ENCODE assay signal across 9 mouse cellular contexts in the genomic region with DNA sequence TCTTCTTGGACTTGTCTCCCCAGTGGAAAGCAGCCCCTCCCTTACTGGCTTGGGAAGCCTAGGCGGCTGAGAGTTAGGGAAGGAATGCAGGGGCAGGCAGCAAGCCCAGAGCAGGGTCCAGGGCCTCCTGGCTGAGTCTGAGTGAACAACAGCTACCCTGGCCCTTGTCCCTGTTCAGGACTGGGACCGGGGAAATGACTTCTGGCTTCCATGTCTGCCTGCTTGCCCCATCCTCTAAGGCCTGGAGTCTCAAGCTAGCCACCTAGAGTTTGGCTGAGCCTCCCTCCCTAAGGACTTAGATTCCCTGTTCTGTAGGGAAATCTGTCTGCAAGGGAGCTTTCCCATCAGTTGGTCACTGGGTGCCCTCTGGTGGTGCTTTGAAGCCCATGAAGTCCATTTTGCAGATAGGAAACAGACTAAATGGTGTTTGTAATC. TPM values are rescaled to one million over a fixed set of nuclear protein-coding genes. Genes with fewer than 3 reads are reported as not detected.
DNase-seq lines count a peak whose midpoint lies in the region; ATAC-seq and TF ChIP-seq lines count a peak whose summit lies in the region.
"Had no signal": no experiment of that assay in that cellular context is flagged by ENCODE, and none has a peak within 500 bp of the region (broad histone marks: within the 10 kb centered on the region; RNA-seq: fewer than 3 reads in every experiment).

No protein-coding gene starts in this region.

- 14% methylated on average over 2 of the region's 2 CpGs for WGBS in midbrain, embryonic 13.5 days
- WGBS in midbrain, embryonic 16.5 days: 15% methylated on average over 2 of the region's 2 CpGs
- WGBS in kidney, adult 2 months: 0% methylated on average over 2 of the region's 2 CpGs
- 15% methylated on average over 2 of the region's 2 CpGs for WGBS in limb, embryonic 11.5 days
- WGBS in neural tube, embryonic 15.5 days: 24% methylated on average over 2 of the region's 2 CpGs

- no peak overlapping the region for H3K9ac ChIP-seq in midbrain, embryonic 13.5 days (replicated peaks)
- no peak overlapping the region for H3K9ac ChIP-seq in midbrain, embryonic 16.5 days (ENCODE audit: low read depth, low read length)
- H3K9ac ChIP-seq in limb, embryonic 11.5 days (ENCODE audit: low read length): no peak overlapping the region
- no peak overlapping the region for H3K9ac ChIP-seq in neural tube, embryonic 15.5 days (replicated peaks)

- TF ChIP-seq POLR2A in kidney, adult 2 months (IDR thresholded peaks at IDR 0.05; ENCODE audit: low read depth, low read length): no peak

- H3K9me3 ChIP-seq in midbrain, embryonic 13.5 days: peaks cover 4% of the 10 kb centered on the region
- no peaks in the 10 kb centered on the region; the same call in 1 of the 2 replicates for H3K9me3 ChIP-seq in midbrain, embryonic 16.5 days (replicated peaks; ENCODE audit: control insufficient read depth, low read length, poor library complexity, severe bottlenecking)
- no peaks in the 10 kb centered on the region for H3K9me3 ChIP-seq in limb, embryonic 11.5 days (ENCODE audit: control insufficient read depth, low read length)
- H3K9me3 ChIP-seq in neural tube, embryonic 15.5 days (replicated peaks): no peaks in the 10 kb centered on the region
- H3K9me3 ChIP-seq: embryonic facial prominence, embryonic 13.5 days had no signal

- H3K36me3 ChIP-seq in midbrain, embryonic 13.5 days: peaks cover 19% of the 10 kb centered on the region
- peaks cover 6% of the 10 kb centered on the region; the same call in 1 of the 2 replicates for H3K36me3 ChIP-seq in midbrain, embryonic 16.5 days (ENCODE audit: control insufficient read depth, insufficient read depth, low read length)
- H3K36me3 ChIP-seq in kidney, adult 2 months (ENCODE audit: control insufficient read depth, insufficient read depth, low read length): peaks cover 3% of the 10 kb centered on the region; the same call in 1 of the 2 replicates
- H3K36me3 ChIP-seq in limb, embryonic 11.5 days (ENCODE audit: control insufficient read depth, insufficient read depth, low read length): no peaks in the 10 kb centered on the region; the same call in 1 of the 2 replicates
- peaks cover 12% of the 10 kb centered on the region for H3K36me3 ChIP-seq in neural tube, embryonic 15.5 days

- H3K4me3 ChIP-seq in midbrain, embryonic 13.5 days (replicated peaks): no peak overlapping the region
- H3K4me3 ChIP-seq in midbrain, embryonic 16.5 days (ENCODE audit: low read depth, low read length): no peak overlapping the region
- no peak overlapping the region for H3K4me3 ChIP-seq in kidney, adult 2 months (ENCODE audit: insufficient read depth, low read depth, low read length)
- H3K4me3 ChIP-seq in limb, embryonic 11.5 days (ENCODE audit: low read depth, low read length): no peak overlapping the region
- H3K4me3 ChIP-seq in neural tube, embryonic 15.5 days (replicated peaks): no peak overlapping the region

- peak; percentile 97 for TF ChIP-seq CTCF in kidney, adult 2 months (conservative IDR thresholded peaks at IDR 0.05; ENCODE audit: insufficient read depth, insufficient read length, low read depth, low read length)

- peaks cover 33% of the 10 kb centered on the region for H3K27me3 ChIP-seq in midbrain, embryonic 13.5 days
- peaks cover 14% of the 10 kb centered on the region for H3K27me3 ChIP-seq in midbrain, embryonic 16.5 days (ENCODE audit: control insufficient read depth, insufficient read depth, low read depth, low read length)
- H3K27me3 ChIP-seq in kidney, adult 2 months (replicated peaks; ENCODE audit: control insufficient read depth, insufficient read depth, low read length): no peaks in the 10 kb centered on the region
- peaks cover 9% of the 10 kb centered on the region for H3K27me3 ChIP-seq in limb, embryonic 11.5 days (ENCODE audit: control insufficient read depth, insufficient read depth, low read length)
- H3K27me3 ChIP-seq in neural tube, embryonic 15.5 days (replicated peaks): peaks cover 27% of the 10 kb centered on the region

- H3K4me2 ChIP-seq in midbrain, embryonic 13.5 days (replicated peaks): no peak overlapping the region
- no peak overlapping the region for H3K4me2 ChIP-seq in midbrain, embryonic 16.5 days (ENCODE audit: low read length)
- no peak overlapping the region for H3K4me2 ChIP-seq in limb, embryonic 11.5 days (ENCODE audit: low read depth, severe bottlenecking)
- peak overlapping the region; percentile 83; the same call in 1 of the 2 replicates for H3K4me2 ChIP-seq in neural tube, embryonic 15.5 days

- peak; percentile 80 to 87 for DNase-seq in adrenal gland, postnatal 36 days
- peak; percentile 93 for DNase-seq in kidney, adult 2 months
- peak; percentile 54 for DNase-seq in limb, embryonic 11.5 days (ENCODE audit: low spot score)

- H3K27ac ChIP-seq in midbrain, embryonic 13.5 days: no peak overlapping the region
- H3K27ac ChIP-seq in midbrain, embryonic 16.5 days (ENCODE audit: low read length): no peak overlapping the region
- no peak overlapping the region for H3K27ac ChIP-seq in kidney, adult 2 months (ENCODE audit: insufficient read depth, low read depth, low read length)
- H3K27ac ChIP-seq in limb, embryonic 11.5 days (replicated peaks; ENCODE audit: low read depth, low read length): no peak overlapping the region
- H3K27ac ChIP-seq in neural tube, embryonic 15.5 days (replicated peaks): 0 out of 2 replicates have a peak overlapping the region, but pooled peaks have one; percentile 13
- H3K27ac ChIP-seq: embryonic facial prominence, embryonic 13.5 days had no signal

- H3K4me1 ChIP-seq in midbrain, embryonic 13.5 days (replicated peaks): peaks cover 9% of the 10 kb centered on the region
- H3K4me1 ChIP-seq in midbrain, embryonic 16.5 days (ENCODE audit: control insufficient read depth, insufficient read depth, low read length): peaks cover 7% of the 10 kb centered on the region; the same call in 1 of the 2 replicates
- peaks cover 19% of the 10 kb centered on the region for H3K4me1 ChIP-seq in kidney, adult 2 months (ENCODE audit: control insufficient read depth, insufficient read depth, low read length)
- no peaks in the 10 kb centered on the region for H3K4me1 ChIP-seq in limb, embryonic 11.5 days (ENCODE audit: control insufficient read depth, insufficient read depth, low read length)
- peaks cover 17% of the 10 kb centered on the region for H3K4me1 ChIP-seq in neural tube, embryonic 15.5 days

- ATAC-seq in midbrain, embryonic 13.5 days: 0 out of 2 replicates have a peak, but pooled peaks have one; percentile 32
- no peak for ATAC-seq in midbrain, embryonic 16.5 days
- ATAC-seq in frontal cortex, adult (ENCODE audit: low TSS enrichment): peak; percentile 74
- ATAC-seq in limb, embryonic 11.5 days (ENCODE audit: insufficient number of reproducible peaks, low FRiP score, low TSS enrichment, low read depth): no peak
- ATAC-seq in neural tube, embryonic 15.5 days (ENCODE audit: low FRiP score): no peak
- no peak for ATAC-seq in inflammation-experienced regulatory T-cells, adult 6 months

RNA-seq across cellular contexts. Expression of a gene that starts 1.3 kb away (rescaled TPM):
- polyA plus RNA-seq in midbrain, embryonic 13.5 days (2015; fragmentation: Nextera tagmentation; extraction: Ambion mirVana): 1.5 and 1.6 TPM in 2 replicates
- 2.9 and 4.2 TPM in 2 replicates for polyA plus RNA-seq in midbrain, embryonic 16.5 days (2015; fragmentation: Nextera tagmentation; extraction: Ambion mirVana)
- 1 to 10 TPM; 4.0 to 4.6 TPM for total RNA-seq in adrenal gland, postnatal 36 days (2021)
- polyA plus RNA-seq in kidney, adult 2 months (2012; rRNA removed): 15.8 and 16.3 TPM in 2 replicates
- polyA plus RNA-seq in limb, embryonic 11.5 days (2014; fragmentation: Nextera tagmentation; extraction: Ambion mirVana): 1.1 and 1.5 TPM in 2 replicates
- 5.5 and 17.4 TPM in 2 replicates for polyA plus RNA-seq in neural tube, embryonic 15.5 days (2015; fragmentation: Nextera tagmentation; extraction: Ambion mirVana)
- polyA plus RNA-seq in inflammation-experienced regulatory T-cells, adult 6 months (2017; shearing (Covaris generic)): 10 to 100 TPM; 25.7 to 42.0 (median 37.8) TPM

RNA-seq across cellular contexts. Expression of a gene that starts 16.9 kb away (rescaled TPM):
- 0.12 TPM in 1 of 2 replicates, not detected in the other for polyA plus RNA-seq in midbrain, embryonic 13.5 days (2015; fragmentation: Nextera tagmentation; extraction: Ambion mirVana)
- polyA plus RNA-seq in midbrain, embryonic 16.5 days (2015; fragmentation: Nextera tagmentation; extraction: Ambion mirVana): 0.08 and 0.19 TPM in 2 replicates
- total RNA-seq in adrenal gland, postnatal 36 days (2021): under 1 TPM in 1 of 2 experiments, not detected in 1; 0.26 TPM
- 0.07 and 0.20 TPM in 2 replicates for polyA plus RNA-seq in kidney, adult 2 months (2012; rRNA removed)
- polyA plus RNA-seq in limb, embryonic 11.5 days (2014; fragmentation: Nextera tagmentation; extraction: Ambion mirVana): not detected in 2 replicates
- 0.73 TPM in 1 of 2 replicates, not detected in the other for polyA plus RNA-seq in neural tube, embryonic 15.5 days (2015; fragmentation: Nextera tagmentation; extraction: Ambion mirVana)
- polyA plus RNA-seq in inflammation-experienced regulatory T-cells, adult 6 months (2017; shearing (Covaris generic)): 10 to 100 TPM; 11.2 to 23.6 (median 16.6) TPM
- polyA plus RNA-seq: embryonic facial prominence, embryonic 13.5 days had no signal

RNA-seq across cellular contexts. Expression of a gene that starts 32.7 kb away (rescaled TPM):
- polyA plus RNA-seq in midbrain, embryonic 13.5 days (2015; fragmentation: Nextera tagmentation; extraction: Ambion mirVana): 24.2 and 24.6 TPM in 2 replicates
- 33.6 and 34.8 TPM in 2 replicates for polyA plus RNA-seq in midbrain, embryonic 16.5 days (2015; fragmentation: Nextera tagmentation; extraction: Ambion mirVana)
- 10 to 100 TPM; 14.6 to 24.3 TPM for total RNA-seq in adrenal gland, postnatal 36 days (2021)
- polyA plus RNA-seq in kidney, adult 2 months (2012; rRNA removed): 91.4 and 115 TPM in 2 replicates
- polyA plus RNA-seq in limb, embryonic 11.5 days (2014; fragmentation: Nextera tagmentation; extraction: Ambion mirVana): 20.5 and 25.0 TPM in 2 replicates
- 40.2 and 40.3 TPM in 2 replicates for polyA plus RNA-seq in neural tube, embryonic 15.5 days (2015; fragmentation: Nextera tagmentation; extraction: Ambion mirVana)
- polyA plus RNA-seq in inflammation-experienced regulatory T-cells, adult 6 months (2017; shearing (Covaris generic)): 10 to 100 TPM; 14.3 to 20.5 (median 19.0) TPM

RNA-seq across cellular contexts. Expression of a gene that starts 38.0 kb away (rescaled TPM):
- 0.19 TPM in 1 of 2 replicates, not detected in the other for polyA plus RNA-seq in midbrain, embryonic 13.5 days (2015; fragmentation: Nextera tagmentation; extraction: Ambion mirVana)
- 0.06 TPM in 1 of 2 replicates, not detected in the other for polyA plus RNA-seq in midbrain, embryonic 16.5 days (2015; fragmentation: Nextera tagmentation; extraction: Ambion mirVana)
- total RNA-seq in adrenal gland, postnatal 36 days (2021): under 1 TPM; 0.10 to 0.56 TPM
- polyA plus RNA-seq in kidney, adult 2 months (2012; rRNA removed): 0.56 and 0.67 TPM in 2 replicates
- 0.04 and 0.05 TPM in 2 replicates for polyA plus RNA-seq in limb, embryonic 11.5 days (2014; fragmentation: Nextera tagmentation; extraction: Ambion mirVana)
- 0.04 and 0.11 TPM in 2 replicates for polyA plus RNA-seq in neural tube, embryonic 15.5 days (2015; fragmentation: Nextera tagmentation; extraction: Ambion mirVana)
- 1 to 10 TPM; 1.9 to 2.6 (median 2.5) TPM for polyA plus RNA-seq in inflammation-experienced regulatory T-cells, adult 6 months (2017; shearing (Covaris generic))

RNA-seq across cellular contexts. Expression of a gene that starts 59.2 kb away (rescaled TPM):
- polyA plus RNA-seq in midbrain, embryonic 13.5 days (2015; fragmentation: Nextera tagmentation; extraction: Ambion mirVana): 65.8 and 66.7 TPM in 2 replicates
- polyA plus RNA-seq in midbrain, embryonic 16.5 days (2015; fragmentation: Nextera tagmentation; extraction: Ambion mirVana): 53.8 and 54.0 TPM in 2 replicates
- total RNA-seq in adrenal gland, postnatal 36 days (2021): 10 to 100 TPM; 43.6 to 60.1 TPM
- 21.0 and 21.1 TPM in 2 replicates for polyA plus RNA-seq in kidney, adult 2 months (2012; rRNA removed)
- polyA plus RNA-seq in limb, embryonic 11.5 days (2014; fragmentation: Nextera tagmentation; extraction: Ambion mirVana): 98.3 and 112 TPM in 2 replicates
- polyA plus RNA-seq in neural tube, embryonic 15.5 days (2015; fragmentation: Nextera tagmentation; extraction: Ambion mirVana): 41.8 and 47.4 TPM in 2 replicates
- 10 to 100 TPM; 54.2 to 71.2 (median 66.6) TPM for polyA plus RNA-seq in inflammation-experienced regulatory T-cells, adult 6 months (2017; shearing (Covaris generic))

Comparison
In these comparisons a context has a peak if more than half of its experiments do, and no peak if none do; other contexts are left out.
1. ATAC-seq: peak in midbrain, embryonic 13.5 days (single experiment) and frontal cortex, adult (single experiment); none in midbrain, embryonic 16.5 days (single experiment), limb, embryonic 11.5 days (single experiment), neural tube, embryonic 15.5 days (single experiment) and inflammation-experienced regulatory T-cells, adult 6 months (single experiment).
2. Peak in every context shown above with its lines, with median percentiles within 50 percentile points of each other: DNase-seq.